In genomic region chr3:88140178-88140902, GRCm38 (mm10) we compare ENCODE assay signal across 8 mouse cellular contexts. TPM values are rescaled to one million over a fixed set of nuclear protein-coding genes. Genes with fewer than 3 reads are reported as not detected.
DNase-seq lines count a peak whose midpoint lies in the region; ATAC-seq lines count a peak whose summit lies in the region.

No protein-coding gene starts in this region.

- H3K9ac ChIP-seq in embryonic facial prominence, embryonic 14.5 days (ENCODE audit: low read depth, low read length) = no peak overlapping the region
- no peak overlapping the region for H3K9ac ChIP-seq in midbrain, embryonic 13.5 days (replicated peaks)

- H3K4me1 ChIP-seq in embryonic facial prominence, embryonic 14.5 days (ENCODE audit: control insufficient read depth, insufficient read depth, low read length) = peaks cover 43% of the 10 kb centered on the region
- H3K4me1 ChIP-seq in midbrain, embryonic 13.5 days (replicated peaks) = peaks cover 56% of the 10 kb centered on the region

- H3K27ac ChIP-seq in embryonic facial prominence, embryonic 14.5 days (replicated peaks; ENCODE audit: low read depth, low read length) = peak overlapping the region; percentile 99
- H3K27ac ChIP-seq in midbrain, embryonic 13.5 days = peak overlapping the region; percentile 99; the same call in 1 of the 2 replicates

- intact Hi-C loops in heart, postnatal 36 days (cut with DNase I) = no loop called here

- no peaks in the 10 kb centered on the region for H3K9me3 ChIP-seq in embryonic facial prominence, embryonic 14.5 days (ENCODE audit: control insufficient read depth, low read length)
- H3K9me3 ChIP-seq in midbrain, embryonic 13.5 days = no peaks in the 10 kb centered on the region

- H3K4me2 ChIP-seq in embryonic facial prominence, embryonic 14.5 days (ENCODE audit: low read depth, low read length) = peak overlapping the region; percentile 95
- H3K4me2 ChIP-seq in midbrain, embryonic 13.5 days (replicated peaks) = peak overlapping the region; percentile 90

- peak overlapping the region; percentile 54; the same call in 1 of the 2 replicates for H3K4me3 ChIP-seq in embryonic facial prominence, embryonic 14.5 days (ENCODE audit: low read depth, low read length)
- no peak overlapping the region for H3K4me3 ChIP-seq in midbrain, embryonic 13.5 days (replicated peaks)

- H3K27me3 ChIP-seq in embryonic facial prominence, embryonic 14.5 days (replicated peaks; ENCODE audit: control insufficient read depth, insufficient read depth, low read length) = no peaks in the 10 kb centered on the region
- H3K27me3 ChIP-seq in midbrain, embryonic 13.5 days = peaks cover 25% of the 10 kb centered on the region

- 10% methylated on average over 11 of the region's 11 CpGs for whole genome bisulfite sequencing in embryonic facial prominence, embryonic 14.5 days
- WGBS in midbrain, embryonic 13.5 days = 32% methylated on average over 11 of the region's 11 CpGs

- DNase-seq in right cerebral cortex, adult 18-20 months = peak; percentile 63
- DNase-seq in right cerebral cortex, postnatal 36 days (ENCODE audit: low spot score in 2 of 2) = no peak
- DNase-seq in embryonic facial prominence, embryonic 14.5 days (ENCODE audit: low spot score) = peak; percentile 89
- DNase-seq in heart, postnatal 36 days = peak; percentile 64 to 75
- peak; percentile 61 to 71 for DNase-seq in kidney, postnatal 4 days
- no peak for DNase-seq in layer of hippocampus, postnatal 10 days (ENCODE audit: low spot score in 2 of 2)
- DNase-seq in embryo, embryonic 9.5 days (ENCODE audit: extremely low spot score) = no peak

- ATAC-seq in embryonic facial prominence, embryonic 14.5 days (ENCODE audit: low read depth) = no peak
- ATAC-seq in midbrain, embryonic 13.5 days = no peak

- no peaks in the 10 kb centered on the region for H3K36me3 ChIP-seq in embryonic facial prominence, embryonic 14.5 days (ENCODE audit: control insufficient read depth, insufficient read depth, low read length)
- H3K36me3 ChIP-seq in midbrain, embryonic 13.5 days = no peaks in the 10 kb centered on the region

RNA-seq across cellular contexts. Expression of gene Mef2d, which starts 1.8 kb away (rescaled TPM):
- polyA plus RNA-seq in embryonic facial prominence, embryonic 14.5 days (2014; fragmentation: Nextera tagmentation; extraction: Ambion mirVana) = 36.8 and 41.7 TPM in 2 replicates
- total RNA-seq in heart, postnatal 36 days (2021) = 100 to 1,000 TPM; 123 to 138 TPM
- 15.1 and 16.9 TPM in 2 replicates for polyA plus RNA-seq in midbrain, embryonic 13.5 days (2015; fragmentation: Nextera tagmentation; extraction: Ambion mirVana)
- 100 to 1,000 TPM; 125 to 126 TPM for total RNA-seq in layer of hippocampus, postnatal 10 days (2021)

RNA-seq across cellular contexts. Expression of gene Iqgap3, which starts 58.6 kb away (rescaled TPM):
- 16.2 and 21.0 TPM in 2 replicates for polyA plus RNA-seq in embryonic facial prominence, embryonic 14.5 days (2014; fragmentation: Nextera tagmentation; extraction: Ambion mirVana)
- total RNA-seq in heart, postnatal 36 days (2021) = under 1 TPM; 0.76 to 0.94 TPM
- 6.2 and 6.6 TPM in 2 replicates for polyA plus RNA-seq in midbrain, embryonic 13.5 days (2015; fragmentation: Nextera tagmentation; extraction: Ambion mirVana)
- 1 to 10 TPM; 2.1 to 2.3 TPM for total RNA-seq in layer of hippocampus, postnatal 10 days (2021)

Comparison
In these comparisons a context has a peak if more than half of its experiments do, and no peak if none do; other contexts are left out.
1. DNase-seq: peak in right cerebral cortex, adult 18-20 months (single experiment), embryonic facial prominence, embryonic 14.5 days (single experiment), heart, postnatal 36 days (2 of 2) and kidney, postnatal 4 days (2 of 2); none in right cerebral cortex, postnatal 36 days (0 of 2), layer of hippocampus, postnatal 10 days (0 of 2) and embryo, embryonic 9.5 days (single experiment).